Mouse (Mus musculus): Measurements from ENCODE around the gene Zbtb16. TPM values are rescaled to one million over a fixed set of nuclear protein-coding genes. Genes with fewer than 3 reads are reported as not detected.
A peak's percentile ranks its signal among the peaks of the same experiment; 100 is the strongest.

Zbtb16 gene
- polyA plus RNA-seq, 1 experiment from 2014 or later = 2.5 TPM

DNA sequence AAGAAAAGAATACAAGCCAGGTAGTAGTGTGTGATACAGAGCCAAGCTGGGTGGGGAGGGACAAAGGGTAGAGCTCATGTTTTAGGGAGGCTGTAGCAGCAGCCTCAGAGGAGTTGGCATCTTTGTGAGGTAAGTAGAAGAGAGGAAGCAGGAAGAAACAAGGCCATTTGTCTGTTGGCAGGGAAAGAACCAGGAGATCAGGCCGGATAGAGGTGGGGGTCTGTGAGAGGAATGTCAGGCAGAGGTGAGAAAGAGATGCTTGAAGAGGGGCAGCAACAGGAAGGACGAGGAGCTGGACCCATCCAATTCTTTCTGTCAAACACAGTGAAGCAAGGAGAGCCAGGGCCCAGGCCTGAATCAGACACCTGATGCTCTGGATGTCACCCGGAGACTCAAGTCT is 114.8 kb downstream of the Zbtb16 start:
- Histone ChIP-seq H3K27me3 (ENCODE audit: insufficient read depth, low read length) (no peaks in the 10 kb centered on the region), H3K4me3 (ENCODE audit: low read depth, low read length) (no peak overlapping the region), H3K9me3 (ENCODE audit: low read length) (no peaks in the 10 kb centered on the region), H3K4me2 (ENCODE audit: low read depth, low read length) (no peak overlapping the region), H3K27ac (ENCODE audit: low read depth) (no peak overlapping the region), H3K9ac (replicated peaks) (no peak overlapping the region), H3K36me3 (replicated peaks; ENCODE audit: insufficient read depth, low read length) (peaks cover 19% of the 10 kb centered on the region), H3K4me1 (ENCODE audit: insufficient read depth) (peaks cover 20% of the 10 kb centered on the region)
- ATAC-seq (no peak), DNase-seq (no peak)
- no peak for TF ChIP-seq EP300 (IDR thresholded peaks at IDR 0.05; ENCODE audit: low read depth)
- TF ChIP-seq CTCF (IDR thresholded peaks at IDR 0.05; ENCODE audit: low read depth) = no peak
- WGBS (ENCODE audit: insufficient replicate concordance) = 82% methylated on average over 3 of the region's 3 CpGs

DNA sequence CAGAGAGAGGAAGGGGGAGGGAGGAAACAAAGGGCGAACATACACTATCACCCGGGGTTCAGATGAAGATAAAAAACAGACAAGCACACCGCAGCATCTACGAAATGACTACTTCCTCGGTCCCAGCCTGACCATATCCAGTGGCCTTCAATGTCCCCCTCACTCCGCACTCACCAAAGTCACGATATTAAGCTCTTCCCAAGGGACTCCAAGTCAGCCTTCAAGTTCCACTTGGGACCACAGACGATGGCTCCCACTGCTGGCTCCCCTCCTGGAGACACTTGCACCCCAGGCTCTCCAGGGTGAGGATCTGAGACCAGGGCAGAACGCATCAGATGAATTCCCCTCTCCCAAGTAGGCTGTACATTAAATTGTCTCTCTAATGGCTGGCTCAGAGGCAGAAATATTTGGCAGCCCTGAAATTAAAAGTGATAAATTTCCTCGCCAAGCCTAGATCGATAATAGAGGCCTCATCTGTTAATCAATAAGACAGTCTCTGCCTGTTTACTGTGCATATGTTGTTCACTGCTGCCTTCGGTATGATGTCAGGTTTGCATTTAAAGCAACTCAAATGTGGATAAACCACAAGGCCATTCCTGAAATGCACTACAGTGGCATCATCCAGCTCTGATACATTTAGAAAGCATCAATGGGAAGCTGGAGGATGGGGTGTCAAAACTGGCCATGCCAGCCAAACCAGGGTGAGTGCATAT is 115.6 kb downstream of the Zbtb16 start:
- no peak for TF ChIP-seq EP300 (IDR thresholded peaks at IDR 0.05; ENCODE audit: low read depth)
- TF ChIP-seq CTCF (IDR thresholded peaks at IDR 0.05; ENCODE audit: low read depth) = no peak
- ATAC-seq = no peak
- no peaks in the 10 kb centered on the region for H3K9me3 ChIP-seq (ENCODE audit: low read length)
- H3K27me3 ChIP-seq (ENCODE audit: insufficient read depth, low read length) = no peaks in the 10 kb centered on the region
- WGBS (ENCODE audit: insufficient replicate concordance) = 73% methylated on average over 12 of the region's 12 CpGs
- peaks cover 20% of the 10 kb centered on the region for H3K4me1 ChIP-seq (ENCODE audit: insufficient read depth)
- no peak overlapping the region for H3K9ac ChIP-seq (replicated peaks)
- no peak for DNase-seq
- peaks cover 22% of the 10 kb centered on the region for H3K36me3 ChIP-seq (replicated peaks; ENCODE audit: insufficient read depth, low read length)
- H3K27ac ChIP-seq (ENCODE audit: low read depth) = no peak overlapping the region
- no peak overlapping the region for H3K4me3 ChIP-seq (ENCODE audit: low read depth, low read length)
- H3K4me2 ChIP-seq (ENCODE audit: low read depth, low read length) = no peak overlapping the region

DNA sequence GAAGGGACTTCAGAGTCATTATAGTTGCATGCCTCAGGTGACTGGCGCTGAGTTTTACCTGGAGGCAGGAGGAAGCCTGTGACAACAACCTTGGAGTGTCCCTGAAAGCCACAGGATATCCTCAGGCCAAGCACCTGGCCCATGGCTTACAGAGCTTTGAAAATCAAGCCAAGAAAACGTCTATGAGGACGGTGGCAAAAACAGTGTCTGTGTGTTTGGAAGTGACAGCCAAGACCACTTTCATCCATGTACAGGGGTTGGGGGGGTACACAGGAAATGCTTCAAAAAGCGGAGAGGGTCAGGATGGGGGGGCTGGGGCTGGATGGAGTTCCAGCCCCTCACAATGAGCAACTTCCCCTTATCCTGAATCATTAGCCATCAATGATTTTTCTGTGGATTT is 116.4 kb downstream of the Zbtb16 start:
- no peak for ATAC-seq
- Histone ChIP-seq H3K9me3 (ENCODE audit: low read length) (no peaks in the 10 kb centered on the region), H3K36me3 (replicated peaks; ENCODE audit: insufficient read depth, low read length) (peaks cover 24% of the 10 kb centered on the region), H3K4me3 (ENCODE audit: low read depth, low read length) (no peak overlapping the region), H3K9ac (replicated peaks) (no peak overlapping the region), H3K4me1 (ENCODE audit: insufficient read depth) (peaks cover 20% of the 10 kb centered on the region), H3K27ac (ENCODE audit: low read depth) (no peak overlapping the region), H3K4me2 (ENCODE audit: low read depth, low read length) (no peak overlapping the region), H3K27me3 (ENCODE audit: insufficient read depth, low read length) (no peaks in the 10 kb centered on the region)
- TF ChIP-seq EP300 (IDR thresholded peaks at IDR 0.05; ENCODE audit: low read depth) (no peak), CTCF (IDR thresholded peaks at IDR 0.05; ENCODE audit: low read depth) (no peak)
- WGBS (ENCODE audit: insufficient replicate concordance) = 80% methylated on average over 4 of the region's 4 CpGs
- DNase-seq = no peak

DNA sequence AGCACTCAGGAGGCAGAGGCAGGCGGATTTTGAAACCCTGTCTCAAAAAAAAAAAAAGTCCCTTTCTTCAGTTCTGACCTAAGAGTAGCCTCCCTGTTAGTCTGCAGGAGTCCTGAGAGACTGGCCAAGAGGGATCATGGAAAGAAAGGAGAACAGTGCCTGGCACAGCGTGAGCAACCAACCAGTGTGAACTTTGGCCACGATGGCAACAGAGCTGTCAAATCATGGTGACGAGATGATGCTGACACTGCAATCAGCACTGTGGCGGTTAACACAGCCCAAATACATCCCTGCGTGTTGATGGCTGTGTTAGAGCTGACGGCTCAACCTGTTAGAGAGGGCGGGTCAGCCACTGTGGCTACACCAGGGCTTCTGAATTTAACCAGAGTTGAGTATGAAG is 119.5 kb downstream of the Zbtb16 start:
- Histone ChIP-seq H3K4me2 (ENCODE audit: low read depth, low read length) (no peak overlapping the region), H3K36me3 (replicated peaks; ENCODE audit: insufficient read depth, low read length) (peaks cover 24% of the 10 kb centered on the region), H3K27me3 (ENCODE audit: insufficient read depth, low read length) (no peaks in the 10 kb centered on the region), H3K9me3 (ENCODE audit: low read length) (no peaks in the 10 kb centered on the region), H3K27ac (ENCODE audit: low read depth) (no peak overlapping the region), H3K4me3 (ENCODE audit: low read depth, low read length) (no peak overlapping the region), H3K4me1 (ENCODE audit: insufficient read depth) (no peaks in the 10 kb centered on the region; the same call in 1 of the 2 replicates), H3K9ac (replicated peaks) (no peak overlapping the region)
- ATAC-seq = peak; percentile 18; the same call in 1 of the 2 replicates
- WGBS (ENCODE audit: insufficient replicate concordance) = 72% methylated on average over 8 of the region's 8 CpGs
- no peak for DNase-seq
- TF ChIP-seq EP300 (IDR thresholded peaks at IDR 0.05; ENCODE audit: low read depth) (no peak), CTCF (IDR thresholded peaks at IDR 0.05; ENCODE audit: low read depth) (no peak)

DNA sequence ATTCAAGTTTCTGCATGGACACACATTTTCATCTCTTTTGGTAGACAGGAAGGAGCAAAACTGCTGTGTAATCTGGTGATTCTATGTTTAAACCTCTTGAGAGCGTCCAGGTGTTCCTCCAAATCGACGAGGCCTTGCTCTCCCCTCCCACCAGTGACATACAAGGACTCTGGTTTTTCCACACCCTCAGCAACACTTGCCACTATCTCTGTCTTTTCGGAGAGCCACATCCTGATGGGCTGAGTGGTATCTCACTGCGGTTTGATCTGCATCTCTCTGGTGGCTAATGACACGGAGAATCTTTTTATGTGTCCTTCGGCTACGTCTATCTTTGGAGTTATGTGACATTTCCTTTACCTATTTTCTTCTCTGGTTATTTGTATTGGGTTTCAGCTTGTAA is 121.0 kb downstream of the Zbtb16 start:
- H3K27ac ChIP-seq (ENCODE audit: low read depth) = no peak overlapping the region

DNA sequence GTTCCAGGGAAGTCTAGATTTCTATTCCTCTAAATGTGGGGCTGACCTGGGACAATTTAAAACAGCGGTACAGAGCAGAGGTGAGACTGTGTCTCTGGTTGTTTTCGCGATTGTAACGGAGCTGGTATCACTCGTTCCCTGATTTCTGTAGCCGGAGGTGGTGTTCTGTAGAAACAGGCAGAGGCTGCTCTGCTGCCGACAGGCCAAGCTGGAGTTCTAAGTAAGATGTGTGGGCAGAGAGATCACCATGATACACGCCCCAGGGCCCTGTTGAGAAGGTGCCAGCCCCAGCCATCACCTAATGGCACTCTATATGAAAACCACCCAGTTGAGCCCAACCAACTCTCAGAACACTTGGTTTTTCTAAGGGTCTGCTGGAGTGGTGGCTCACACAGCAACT is 122.2 kb downstream of the Zbtb16 start:
- Histone ChIP-seq H3K9me3 (ENCODE audit: low read length) (no peaks in the 10 kb centered on the region), H3K4me2 (ENCODE audit: low read depth, low read length) (no peak overlapping the region), H3K27me3 (ENCODE audit: insufficient read depth, low read length) (no peaks in the 10 kb centered on the region), H3K4me1 (ENCODE audit: insufficient read depth) (peaks cover 2% of the 10 kb centered on the region; the same call in 1 of the 2 replicates), H3K9ac (replicated peaks) (no peak overlapping the region), H3K4me3 (ENCODE audit: low read depth, low read length) (no peak overlapping the region), H3K27ac (ENCODE audit: low read depth) (no peak overlapping the region), H3K36me3 (replicated peaks; ENCODE audit: insufficient read depth, low read length) (peaks cover 26% of the 10 kb centered on the region)
- WGBS (ENCODE audit: insufficient replicate concordance) = 85% methylated on average over 8 of the region's 8 CpGs
- DNase-seq = no peak
- TF ChIP-seq CTCF (IDR thresholded peaks at IDR 0.05; ENCODE audit: low read depth) (no peak), EP300 (IDR thresholded peaks at IDR 0.05; ENCODE audit: low read depth) (no peak)
- ATAC-seq = no peak

More for the DNA sequence above, 121.0 kb downstream of the Zbtb16 start:
- H3K27me3 ChIP-seq (ENCODE audit: insufficient read depth, low read length) = no peaks in the 10 kb centered on the region
- no peak overlapping the region for H3K4me2 ChIP-seq (ENCODE audit: low read depth, low read length)
- H3K9ac ChIP-seq (replicated peaks) = no peak overlapping the region
- H3K9me3 ChIP-seq (ENCODE audit: low read length) = no peaks in the 10 kb centered on the region
- no peak for ATAC-seq
- H3K4me3 ChIP-seq (ENCODE audit: low read depth, low read length) = no peak overlapping the region
- TF ChIP-seq EP300 (IDR thresholded peaks at IDR 0.05; ENCODE audit: low read depth) (no peak), CTCF (IDR thresholded peaks at IDR 0.05; ENCODE audit: low read depth) (no peak)
- H3K4me1 ChIP-seq (ENCODE audit: insufficient read depth) = peaks cover 2% of the 10 kb centered on the region; the same call in 1 of the 2 replicates
- WGBS (ENCODE audit: insufficient replicate concordance) = 52% methylated on average over 8 of the region's 8 CpGs
- no peak for DNase-seq
- peaks cover 24% of the 10 kb centered on the region for H3K36me3 ChIP-seq (replicated peaks; ENCODE audit: insufficient read depth, low read length)
